Mouse (Mus musculus) forebrain, embryonic 13.5 days (tissue): ENCODE measurements at regions not wholly inside any gene's neighbourhood (a gene's known extent, or its start where the extent isn't known, plus 50 kb on each side); places are given as distances from the start of the nearest gene placed in this dataset.

Source experiments
- ATAC-seq: fragments of 200-750 bp; cut with Nextera tagmentation; 2 replicates; pipeline ENCODE4 v1.8.0; 2017
- H3K27ac ChIP-seq: fragments of 300-500 bp; sonication (generic); 2 replicates; pipeline ENCODE4 v1.5.1; 2015; ENCODE audit warnings: inconsistent platforms, mild to moderate bottlenecking, moderate library complexity
- H3K27me3 ChIP-seq: fragments of 300-500 bp; sonication (generic); 2 replicates; pipeline ENCODE4 v1.6.1; 2015; ENCODE audit warnings: mild to moderate bottlenecking, inconsistent platforms
- H3K36me3 ChIP-seq: fragments of 300-500 bp; sonication (generic); 2 replicates; pipeline ENCODE4 v1.6.1; 2015; ENCODE audit warnings: mild to moderate bottlenecking, inconsistent platforms; ENCODE audit not compliant: poor library complexity, severe bottlenecking
- H3K4me1 ChIP-seq: fragments of 300-500 bp; sonication (generic); 2 replicates; pipeline ENCODE4 v1.6.1; 2015; ENCODE audit warnings: inconsistent platforms
- H3K4me2 ChIP-seq: fragments of 300-500 bp; sonication (generic); 2 replicates; pipeline ENCODE4 v1.6.1; 2015; ENCODE audit warnings: inconsistent platforms, mild to moderate bottlenecking, moderate library complexity
- H3K4me3 ChIP-seq: fragments of 300-500 bp; sonication (generic); 2 replicates; pipeline ENCODE4 v1.5.1; 2015; ENCODE audit warnings: mild to moderate bottlenecking, inconsistent platforms
- H3K9ac ChIP-seq: fragments of 300-500 bp; sonication (generic); 2 replicates; pipeline ENCODE4 v1.6.1; 2015; ENCODE audit warnings: mild to moderate bottlenecking, inconsistent platforms
- H3K9me3 ChIP-seq: fragments of 300-500 bp; sonication (generic); replicated peaks from 2 replicates; pipeline ENCODE4 v1.6.1; 2016; ENCODE audit warnings: inconsistent platforms
- WGBS: fragments of 180-500 bp; shearing (Covaris S2); methylation state at CpG from one replicate; pipeline ENCODE4 v1.1.7; 2015; 5-methylcytosine and 5-hydroxymethylcytosine counted together

GRCm38 (mm10) chr10:111388545-111389320, 84.3 kb upstream of the Nap1l1 start:
- Histone ChIP-seq H3K4me2 (no peak overlapping the region), H3K4me1 (peaks cover 19% of the 10 kb centered on the region), H3K9me3 (no peaks in the 10 kb centered on the region), H3K27me3 (no peaks in the 10 kb centered on the region; the same call in 1 of the 2 replicates), H3K27ac (no peak overlapping the region), H3K36me3 (no peaks in the 10 kb centered on the region), H3K4me3 (no peak overlapping the region), H3K9ac (no peak overlapping the region)
- 81% methylated on average over 12 of the region's 12 CpGs for WGBS
- peak; percentile 9; the same call in 1 of the 2 replicates for ATAC-seq

GRCm38 (mm10) chr10:111389890-111390289, 83.1 kb upstream of the Nap1l1 start:
- Histone ChIP-seq H3K9me3 (no peaks in the 10 kb centered on the region), H3K36me3 (no peaks in the 10 kb centered on the region), H3K27ac (no peak overlapping the region), H3K4me1 (peaks cover 19% of the 10 kb centered on the region), H3K9ac (no peak overlapping the region), H3K4me3 (no peak overlapping the region), H3K27me3 (no peaks in the 10 kb centered on the region; the same call in 1 of the 2 replicates), H3K4me2 (peak overlapping the region; percentile 13; the same call in 1 of the 2 replicates)
- 39% methylated on average over 9 of the region's 9 CpGs for WGBS
- ATAC-seq: peak; percentile 78

DNA sequence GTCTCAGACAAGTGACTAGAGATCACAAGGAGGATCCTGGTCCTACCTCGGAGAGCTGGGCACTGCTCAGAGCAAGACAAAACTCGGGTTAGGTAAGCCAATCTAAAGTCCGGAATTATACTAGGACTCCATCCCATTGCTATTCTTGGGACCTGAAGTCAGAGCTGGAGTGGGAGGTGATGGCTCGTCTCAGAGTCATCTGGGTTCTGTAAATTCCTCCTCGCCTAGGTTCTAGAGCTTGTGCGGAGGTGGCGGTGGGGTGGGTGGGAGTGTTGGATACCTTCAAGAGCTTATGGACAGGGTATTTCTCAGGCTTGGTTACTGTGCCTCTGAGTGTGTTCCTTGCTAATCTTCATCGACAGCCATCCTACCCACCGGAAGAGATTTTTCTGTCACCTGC, 78.6 kb upstream of the Nap1l1 start:
- WGBS: 98% methylated on average over 9 of the region's 9 CpGs
- no peak overlapping the region for H3K27ac ChIP-seq

GRCm38 (mm10) chr10:111405071-111405470, 68.0 kb upstream of the Nap1l1 start:
- 94% methylated on average over 6 of the region's 6 CpGs for WGBS
- Histone ChIP-seq H3K36me3 (no peaks in the 10 kb centered on the region), H3K4me3 (no peak overlapping the region), H3K27me3 (no peaks in the 10 kb centered on the region), H3K4me2 (no peak overlapping the region), H3K27ac (no peak overlapping the region), H3K9ac (no peak overlapping the region), H3K4me1 (no peaks in the 10 kb centered on the region), H3K9me3 (no peaks in the 10 kb centered on the region)
- ATAC-seq: no peak

More for the DNA sequence above, 78.6 kb upstream of the Nap1l1 start:
- Histone ChIP-seq H3K9ac (no peak overlapping the region), H3K27me3 (no peaks in the 10 kb centered on the region), H3K4me3 (no peak overlapping the region), H3K36me3 (no peaks in the 10 kb centered on the region), H3K9me3 (no peaks in the 10 kb centered on the region), H3K4me1 (peaks cover 9% of the 10 kb centered on the region), H3K4me2 (no peak overlapping the region)
- ATAC-seq: no peak

DNA sequence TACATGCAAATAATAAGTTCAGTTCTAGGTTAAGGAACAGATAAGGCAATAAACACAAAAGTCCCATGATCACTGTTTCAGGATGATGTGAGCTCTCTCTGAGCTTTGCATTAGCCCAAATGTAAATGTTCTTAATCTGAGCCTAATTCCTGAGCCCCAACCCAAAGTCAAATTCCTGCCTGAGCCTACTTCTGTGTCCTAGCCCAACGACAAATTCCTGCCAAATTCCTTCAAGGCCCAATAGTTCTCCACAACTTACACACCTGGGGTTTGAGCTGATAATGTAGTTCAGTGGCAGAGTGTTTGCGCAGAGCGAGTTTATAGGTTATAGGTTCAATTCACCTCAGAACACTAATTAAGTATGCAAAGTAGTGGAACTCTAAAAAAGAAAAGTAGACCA, 64.1 kb upstream of the Nap1l1 start:
- Histone ChIP-seq H3K27me3 (no peaks in the 10 kb centered on the region), H3K9me3 (no peaks in the 10 kb centered on the region), H3K36me3 (no peaks in the 10 kb centered on the region), H3K9ac (no peak overlapping the region), H3K4me1 (no peaks in the 10 kb centered on the region), H3K27ac (no peak overlapping the region), H3K4me2 (no peak overlapping the region), H3K4me3 (no peak overlapping the region)
- 83% methylated on average over 3 of the region's 3 CpGs for WGBS
- no peak for ATAC-seq

DNA sequence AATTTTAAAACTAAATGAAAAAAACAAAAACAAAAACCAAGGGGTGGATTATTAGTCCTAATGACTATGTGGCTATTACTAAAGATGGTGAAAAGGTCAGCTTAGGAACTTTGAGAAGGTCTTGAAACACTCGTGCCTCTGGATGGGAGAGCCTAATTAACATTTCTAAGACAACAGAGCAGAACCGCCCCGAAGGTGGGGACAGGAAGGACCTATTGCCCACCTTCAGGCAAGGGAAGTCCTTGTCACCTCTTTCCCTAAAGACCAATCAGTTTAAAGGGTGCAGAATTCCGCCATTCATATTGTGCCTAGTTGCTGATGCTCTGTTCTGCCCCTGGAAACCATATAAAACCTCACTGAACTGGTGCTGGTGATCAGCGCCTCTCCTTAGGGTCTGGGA, 63.5 kb upstream of the Nap1l1 start:
- no peak overlapping the region for H3K4me2 ChIP-seq
- no peak overlapping the region for H3K4me3 ChIP-seq
- H3K9ac ChIP-seq: no peak overlapping the region
- no peaks in the 10 kb centered on the region for H3K4me1 ChIP-seq
- no peak for ATAC-seq
- H3K27me3 ChIP-seq: no peaks in the 10 kb centered on the region
- 68% methylated on average over 5 of the region's 5 CpGs for WGBS
- no peaks in the 10 kb centered on the region for H3K36me3 ChIP-seq
- no peaks in the 10 kb centered on the region for H3K9me3 ChIP-seq
- H3K27ac ChIP-seq: no peak overlapping the region

DNA sequence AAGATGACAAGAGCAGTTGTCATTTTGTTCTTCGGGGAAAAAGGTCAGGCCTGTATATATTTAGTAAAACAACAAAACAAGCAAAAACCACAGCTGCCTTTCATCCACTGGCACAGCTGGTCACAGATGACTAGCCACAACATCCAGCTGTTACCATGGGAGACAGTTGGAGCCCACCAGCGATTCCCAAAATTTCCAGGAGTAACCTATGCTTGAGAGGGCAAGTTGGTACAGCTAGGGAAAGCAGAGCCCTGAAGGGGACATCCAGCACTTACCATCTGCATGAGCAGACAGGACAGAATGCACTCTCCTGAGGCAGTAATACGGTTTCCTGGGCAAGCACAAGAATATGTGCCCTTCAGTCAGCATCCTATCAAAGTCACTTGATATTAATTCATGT, 62.9 kb upstream of the Nap1l1 start:
- Histone ChIP-seq H3K4me2 (no peak overlapping the region), H3K9ac (no peak overlapping the region), H3K9me3 (no peaks in the 10 kb centered on the region), H3K4me3 (no peak overlapping the region), H3K4me1 (no peaks in the 10 kb centered on the region), H3K36me3 (no peaks in the 10 kb centered on the region), H3K27me3 (no peaks in the 10 kb centered on the region), H3K27ac (no peak overlapping the region)
- no peak for ATAC-seq
- WGBS: 84% methylated on average over 3 of the region's 3 CpGs

GRCm38 (mm10) chr10:111411533-111411932, 61.5 kb upstream of the Nap1l1 start:
- 92% methylated on average over 9 of the region's 9 CpGs for WGBS
- H3K9ac ChIP-seq: no peak overlapping the region

DNA sequence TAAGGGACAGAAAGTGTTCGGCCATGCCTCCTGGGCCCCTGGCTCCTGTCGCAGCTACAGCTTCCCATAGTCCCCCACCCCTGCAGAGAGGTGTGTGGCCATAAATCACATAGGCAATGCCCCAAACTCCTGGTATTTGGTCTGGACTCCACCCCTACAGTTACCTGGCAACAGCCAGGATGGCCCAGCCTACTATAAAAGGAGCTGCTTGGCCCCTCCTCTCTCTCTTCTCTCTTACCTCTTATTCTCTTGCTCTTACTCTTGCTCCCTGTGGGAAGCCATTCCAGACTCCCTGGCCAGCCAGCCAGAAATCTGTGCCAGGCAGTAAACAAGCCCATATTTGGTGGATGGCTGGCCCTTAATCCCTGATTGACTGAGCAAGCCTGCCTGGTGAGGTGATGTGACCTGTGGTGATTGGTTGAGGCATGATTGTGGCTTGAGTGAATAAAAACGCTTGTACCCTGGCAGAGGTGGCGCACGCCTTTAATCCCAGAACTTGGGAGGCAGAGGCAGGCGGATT, 56.4 kb upstream of the Nap1l1 start:
- no peak for ATAC-seq
- 84% methylated on average over 6 of the region's 6 CpGs for WGBS

More at GRCm38 (mm10) chr10:111411533-111411932, 61.5 kb upstream of the Nap1l1 start:
- H3K27me3 ChIP-seq: no peaks in the 10 kb centered on the region
- H3K4me1 ChIP-seq: no peaks in the 10 kb centered on the region
- no peaks in the 10 kb centered on the region for H3K9me3 ChIP-seq
- no peak overlapping the region for H3K4me3 ChIP-seq
- no peak overlapping the region for H3K4me2 ChIP-seq
- H3K36me3 ChIP-seq: no peaks in the 10 kb centered on the region
- no peak overlapping the region for H3K27ac ChIP-seq
- ATAC-seq: no peak

GRCm38 (mm10) chr10:111419375-111420194, 53.4 kb upstream of the Nap1l1 start:
- peak overlapping the region; percentile 31; the same call in 1 of the 2 replicates for H3K27ac ChIP-seq
- peaks cover 26% of the 10 kb centered on the region for H3K4me1 ChIP-seq
- H3K9ac ChIP-seq: peak overlapping the region; percentile 54
- no peaks in the 10 kb centered on the region for H3K27me3 ChIP-seq
- H3K9me3 ChIP-seq: no peaks in the 10 kb centered on the region
- ATAC-seq: peak; percentile 34; the same call in 1 of the 2 replicates
- H3K4me3 ChIP-seq: peak overlapping the region; percentile 37
- H3K4me2 ChIP-seq: peak overlapping the region; percentile 64
- WGBS: 10% methylated on average over 23 of the region's 23 CpGs
- H3K36me3 ChIP-seq: no peaks in the 10 kb centered on the region

More for the DNA sequence above, 56.4 kb upstream of the Nap1l1 start:
- Histone ChIP-seq H3K36me3 (no peaks in the 10 kb centered on the region), H3K4me2 (no peak overlapping the region), H3K27me3 (no peaks in the 10 kb centered on the region), H3K27ac (no peak overlapping the region), H3K4me1 (peaks cover 16% of the 10 kb centered on the region), H3K9ac (no peak overlapping the region), H3K9me3 (no peaks in the 10 kb centered on the region), H3K4me3 (no peak overlapping the region)

- Histone ChIP-seq H3K4me3 (peak overlapping the region; percentile 37), H3K4me2 (peak overlapping the region; percentile 64), H3K27me3 (no peaks in the 10 kb centered on the region), H3K36me3 (no peaks in the 10 kb centered on the region), H3K9me3 (no peaks in the 10 kb centered on the region), H3K4me1 (peaks cover 26% of the 10 kb centered on the region), H3K9ac (peak overlapping the region; percentile 54), H3K27ac (no peak overlapping the region)
- 7% methylated on average over 7 of the region's 7 CpGs for WGBS
- ATAC-seq: peak; percentile 70; the same call in 1 of the 2 replicates
Observed at GRCm38 (mm10) chr10:111420195-111420838, 52.7 kb upstream of the Nap1l1 start.
